Mouse (Mus musculus) thymus, adult 2 months (tissue): ENCODE data around the gene Lrrc47. TPM values are rescaled to one million over a fixed set of nuclear protein-coding genes. Genes with fewer than 3 reads are reported as not detected.

Experiments
- DNase-seq: peaks from one replicate; pipeline ENCODE4 v3.0.0; 2021
- H3K27ac ChIP-seq: fragments of 200-500 bp; 2 replicates; pipeline ENCODE4 v1.5.1; 2012; ENCODE audit warnings: low read length, control low read depth; ENCODE audit not compliant: control insufficient read depth, insufficient read depth
- H3K27me3 ChIP-seq: fragments of 200-500 bp; 2 replicates; pipeline ENCODE4 v1.6.1; 2012; ENCODE audit warnings: mild to moderate bottlenecking, low read length, moderate library complexity, mixed read lengths; ENCODE audit not compliant: control insufficient read depth, insufficient read depth
- H3K36me3 ChIP-seq: fragments of 200-500 bp; 2 replicates; pipeline ENCODE4 v1.6.1; 2012; ENCODE audit warnings: mild to moderate bottlenecking, low read length, moderate library complexity; ENCODE audit not compliant: control insufficient read depth, insufficient read depth
- H3K4me1 ChIP-seq: fragments of 200-500 bp; replicated peaks from 2 replicates; pipeline ENCODE4 v1.6.1; 2012; ENCODE audit warnings: low read length; ENCODE audit not compliant: control insufficient read depth, insufficient read depth
- H3K4me3 ChIP-seq: fragments of 200-500 bp; 2 replicates; pipeline ENCODE4 v1.5.1; 2012; ENCODE audit warnings: mild to moderate bottlenecking, low read length, control low read depth, moderate library complexity; ENCODE audit not compliant: control insufficient read depth, insufficient read depth
- CTCF ChIP-seq: fragments of 200-500 bp; IDR thresholded peaks from 2 replicates; pipeline ENCODE4 v1.5.1; 2012; ENCODE audit warnings: mild to moderate bottlenecking, control low read depth, low read length, moderate library complexity, borderline replicate concordance; ENCODE audit not compliant: control insufficient read depth, poor library complexity, insufficient read depth; ENCODE audit errors: extremely low read depth
- POLR2A ChIP-seq: fragments of 200-500 bp; IDR thresholded peaks from 2 replicates; pipeline ENCODE4 v1.6.1; 2012; ENCODE audit warnings: mild to moderate bottlenecking, low read length, control low read depth, moderate library complexity; ENCODE audit not compliant: control insufficient read depth, poor library complexity, insufficient read depth; ENCODE audit errors: extremely low read depth
- WGBS: fragments of 180-500 bp; shearing (Covaris S2); methylation state at CpG from one replicate; pipeline ENCODE4 v1.1.7; 2018; 5-methylcytosine and 5-hydroxymethylcytosine counted together
- polyA plus RNA-seq: library from polyadenylated mRNA; depleted of rRNA; stranded (reverse); fragments of >200 nt; gene quantifications from 2 replicates; pipeline ENCODE4 v1.2.3, GENCODE M21; 2012

The Lrrc47 gene
- polyA plus RNA-seq, 1 experiment: 118 TPM

DNA sequence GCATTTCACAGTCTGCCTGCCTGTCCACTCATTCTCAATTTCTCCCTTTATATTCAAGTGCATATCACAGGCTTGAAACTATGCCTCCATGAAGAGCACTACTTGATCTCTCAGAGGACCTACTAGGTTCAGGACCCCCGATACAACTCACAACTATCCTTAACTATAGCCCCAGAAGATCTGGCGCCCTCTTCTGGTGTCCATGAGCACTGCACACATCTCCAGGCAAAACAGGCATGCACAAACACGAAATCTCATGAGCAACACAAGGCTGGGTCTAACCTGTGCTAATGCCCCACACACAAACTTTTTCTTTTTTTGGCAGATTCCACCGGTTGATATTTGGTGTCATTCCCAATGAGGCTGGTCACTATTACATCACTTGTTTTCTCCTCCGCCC, 34.3 kb downstream of the Lrrc47 start:
- H3K27ac ChIP-seq: no peak overlapping the region
- no peaks in the 10 kb centered on the region for H3K4me1 ChIP-seq
- DNase-seq: no peak
- TF ChIP-seq CTCF (no peak), POLR2A (no peak)
- H3K36me3 ChIP-seq: no peaks in the 10 kb centered on the region
- H3K27me3 ChIP-seq: no peaks in the 10 kb centered on the region
- no peak overlapping the region for H3K4me3 ChIP-seq
- whole genome bisulfite sequencing: 73% methylated on average over 5 of the region's 5 CpGs

DNA sequence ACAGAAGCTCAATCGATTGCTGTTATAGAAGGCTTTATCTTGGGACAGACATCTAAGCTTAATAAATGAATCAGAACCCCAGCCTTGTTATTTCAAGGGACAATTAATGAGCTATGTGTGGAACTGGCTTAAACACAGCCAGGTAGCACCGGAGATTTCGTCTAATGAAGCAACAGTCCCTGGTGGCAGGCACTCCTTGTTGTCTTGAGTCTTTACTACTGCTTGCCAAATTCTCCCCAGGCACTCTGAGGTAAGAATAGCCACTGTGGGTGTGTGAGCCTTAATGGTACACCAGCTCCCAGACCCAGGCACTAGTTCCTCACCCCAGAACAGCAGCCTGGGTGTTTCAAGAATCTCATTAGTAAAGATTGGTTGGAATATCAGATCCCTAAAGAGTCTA, 39.9 kb downstream of the Lrrc47 start:
- TF ChIP-seq POLR2A: no peak
- TF ChIP-seq CTCF: no peak
- no peak overlapping the region for H3K27ac ChIP-seq
- H3K4me1 ChIP-seq: no peaks in the 10 kb centered on the region
- no peaks in the 10 kb centered on the region for H3K27me3 ChIP-seq
- WGBS: 93% methylated on average over 3 of the region's 3 CpGs
- H3K4me3 ChIP-seq: no peak overlapping the region
- no peaks in the 10 kb centered on the region for H3K36me3 ChIP-seq
- DNase-seq: no peak

DNA sequence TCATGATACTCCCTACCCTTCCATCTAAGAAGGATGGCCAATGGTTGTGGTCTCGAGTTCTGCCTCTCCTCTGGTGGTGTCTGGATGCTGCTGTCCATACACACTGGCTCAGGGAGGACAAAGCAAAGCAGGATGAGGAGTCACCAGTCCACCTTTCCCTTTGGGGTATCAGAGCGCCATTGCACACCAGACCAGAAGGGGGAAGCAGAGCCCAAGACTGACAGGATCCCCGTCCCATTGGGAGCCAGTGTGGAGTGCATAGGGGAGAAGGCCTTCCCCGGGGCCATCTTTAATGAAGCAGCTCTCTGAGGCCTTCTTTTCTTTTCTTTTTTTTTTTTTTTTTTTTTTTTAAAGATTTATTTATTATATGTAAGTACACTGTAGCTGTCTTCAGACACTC, 41.5 kb downstream of the Lrrc47 start:
- H3K4me1 ChIP-seq: no peaks in the 10 kb centered on the region
- H3K36me3 ChIP-seq: no peaks in the 10 kb centered on the region

DNA sequence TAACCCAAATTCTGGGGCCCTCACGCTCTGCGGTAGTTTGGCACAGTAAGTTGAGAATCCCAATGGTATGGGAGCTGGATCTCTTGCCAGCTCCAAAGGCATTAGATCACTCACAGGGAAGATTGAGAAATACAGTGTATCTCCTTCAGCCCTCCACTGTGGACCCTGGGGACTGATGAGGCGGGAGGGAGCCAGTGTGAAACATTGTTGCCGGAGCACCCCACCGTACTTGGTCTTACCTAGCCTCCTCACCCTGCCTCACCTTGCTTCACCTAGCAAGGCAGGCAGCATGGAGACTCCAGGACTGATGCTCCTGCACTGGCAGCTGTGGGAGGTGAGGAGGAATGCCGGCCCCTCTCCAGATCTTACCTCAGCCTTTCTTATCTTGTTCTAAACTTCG, 44.0 kb downstream of the Lrrc47 start:
- 93% methylated on average over 7 of the region's 7 CpGs for WGBS
- H3K36me3 ChIP-seq: no peaks in the 10 kb centered on the region
- no peaks in the 10 kb centered on the region for H3K27me3 ChIP-seq
- H3K4me3 ChIP-seq: no peak overlapping the region
- no peak overlapping the region for H3K27ac ChIP-seq
- TF ChIP-seq CTCF: no peak
- no peak for TF ChIP-seq POLR2A
- DNase-seq: no peak
- no peaks in the 10 kb centered on the region for H3K4me1 ChIP-seq

More for the DNA sequence above, 41.5 kb downstream of the Lrrc47 start:
- TF ChIP-seq POLR2A (no peak), CTCF (no peak)
- WGBS: 67% methylated on average over 4 of the region's 4 CpGs
- H3K27ac ChIP-seq: no peak overlapping the region
- no peak for DNase-seq
- no peak overlapping the region for H3K4me3 ChIP-seq
- H3K27me3 ChIP-seq: no peaks in the 10 kb centered on the region

DNA sequence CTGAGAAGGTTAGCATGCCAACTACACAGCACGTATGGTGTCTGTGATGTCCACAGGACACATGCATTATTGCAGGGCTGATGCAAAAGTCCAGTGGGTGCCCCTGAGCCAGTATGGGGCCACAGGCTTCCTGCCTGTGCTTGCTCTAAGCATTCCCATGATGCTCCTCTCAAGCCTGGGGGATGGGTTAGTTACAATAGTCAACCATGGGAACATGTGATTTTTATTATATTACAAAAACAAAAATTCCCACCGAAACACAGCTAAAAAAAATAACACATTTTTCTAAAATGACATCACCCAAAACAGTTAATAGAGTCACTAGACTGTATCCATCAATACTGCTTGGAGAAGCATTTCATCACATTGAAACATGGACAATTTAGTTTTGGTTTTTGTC, 44.5 kb downstream of the Lrrc47 start:
- DNase-seq: no peak
- no peaks in the 10 kb centered on the region for H3K36me3 ChIP-seq
- TF ChIP-seq CTCF (no peak), POLR2A (no peak)
- H3K4me3 ChIP-seq: no peak overlapping the region
- no peak overlapping the region for H3K27ac ChIP-seq
- H3K27me3 ChIP-seq: no peaks in the 10 kb centered on the region
- WGBS: 81% methylated on average over 2 of the region's 2 CpGs
- no peaks in the 10 kb centered on the region for H3K4me1 ChIP-seq

DNA sequence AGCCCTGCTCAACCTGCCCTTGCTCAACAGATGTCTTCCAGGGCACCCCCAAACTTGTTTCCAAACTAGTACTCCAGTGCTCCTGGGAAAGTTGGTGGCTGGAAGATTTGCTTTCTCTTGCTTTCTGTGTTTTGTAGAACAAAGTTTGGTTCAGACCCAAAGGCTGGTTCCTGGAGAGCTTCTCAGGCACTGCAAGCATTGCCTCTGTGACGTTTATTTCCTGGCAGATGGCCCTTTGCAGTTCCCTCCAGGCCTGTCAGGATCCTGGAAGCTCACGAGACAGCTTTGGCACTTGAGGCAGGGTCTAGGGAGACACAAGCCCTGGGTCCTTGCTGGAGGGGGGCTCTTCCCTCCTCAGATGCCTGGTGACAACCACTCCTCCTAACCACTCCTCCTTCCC, 45.1 kb downstream of the Lrrc47 start:
- Histone ChIP-seq H3K4me3 (no peak overlapping the region), H3K36me3 (no peaks in the 10 kb centered on the region), H3K27me3 (no peaks in the 10 kb centered on the region), H3K27ac (no peak overlapping the region), H3K4me1 (no peaks in the 10 kb centered on the region)
- WGBS: 38% methylated on average over 2 of the region's 2 CpGs
- TF ChIP-seq POLR2A (no peak), CTCF (no peak)
- DNase-seq: no peak

DNA sequence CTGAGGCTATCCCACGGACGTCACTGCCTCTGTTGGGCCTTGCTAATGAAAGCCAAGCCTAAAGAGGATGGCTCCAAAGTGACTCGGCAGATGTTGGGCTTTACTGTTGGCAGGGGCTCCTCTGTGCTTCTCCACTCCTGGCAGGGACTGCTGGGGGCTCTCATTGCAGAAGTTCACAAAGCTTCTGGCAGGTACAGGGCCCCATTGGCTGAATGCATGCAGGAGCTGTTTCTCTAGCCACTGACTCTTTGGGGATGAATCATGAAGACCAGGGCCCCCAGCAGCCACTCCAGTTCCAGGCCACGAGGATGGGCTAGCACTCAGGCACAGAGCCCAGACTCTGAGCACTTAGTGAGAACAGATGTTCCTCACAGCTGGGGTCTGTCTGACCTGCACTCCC, 46.2 kb downstream of the Lrrc47 start:
- DNase-seq: no peak
- H3K27ac ChIP-seq: no peak overlapping the region
- WGBS: 67% methylated on average over 4 of the region's 4 CpGs
- no peak overlapping the region for H3K4me3 ChIP-seq
- no peak for TF ChIP-seq CTCF
- TF ChIP-seq POLR2A: no peak
- no peaks in the 10 kb centered on the region for H3K27me3 ChIP-seq
- no peaks in the 10 kb centered on the region for H3K4me1 ChIP-seq
- no peaks in the 10 kb centered on the region for H3K36me3 ChIP-seq
